Mouse (Mus musculus): ENCODE measurements at regions not wholly inside any gene's neighbourhood (a gene's known extent, or its start where the extent isn't known, plus 50 kb on each side); places are given as distances from the start of the nearest gene placed in this dataset.
"Not testable (repeated sequence)": the region's sequence is repeated elsewhere in the genome, so short reads cannot be mapped to it uniquely, and the experiment has no call there.

- TF ChIP-seq CTCF (IDR thresholded peaks at IDR 0.05; ENCODE audit: insufficient read depth, low read length) (no peak), POLR2A (IDR thresholded peaks at IDR 0.05; ENCODE audit: borderline replicate concordance, extremely low read depth, low read depth, low read length) (no peak)
These were observed 167.2 kb upstream of the 2610301B20Rik start for GRCm38 (mm10) chr4:10707016-10707657.

GRCm38 (mm10) chr4:10707658-10708056, 166.6 kb upstream of the 2610301B20Rik start:
- Histone ChIP-seq H3K4me3 (replicated peaks; ENCODE audit: extremely low read depth, low read depth, low read length) (no peak overlapping the region), H3K4me1 (ENCODE audit: control insufficient read depth, insufficient read depth, low read length) (no peaks in the 10 kb centered on the region)
- no peak for DNase-seq
- TF ChIP-seq CTCF (IDR thresholded peaks at IDR 0.05; ENCODE audit: insufficient read depth, low read length) = no peak
- no peak for TF ChIP-seq POLR2A (IDR thresholded peaks at IDR 0.05; ENCODE audit: borderline replicate concordance, extremely low read depth, low read depth, low read length)
- WGBS = 24% methylated on average over 2 of the region's 2 CpGs

More at GRCm38 (mm10) chr4:10707016-10707657, 167.2 kb upstream of the 2610301B20Rik start:
- DNase-seq = no peak
- no peaks in the 10 kb centered on the region for H3K4me1 ChIP-seq (ENCODE audit: control insufficient read depth, insufficient read depth, low read length)
- WGBS = 56% methylated on average over 7 of the region's 7 CpGs
- H3K4me3 ChIP-seq (replicated peaks; ENCODE audit: extremely low read depth, low read depth, low read length) = no peak overlapping the region

- 53% methylated on average over 11 of the region's 11 CpGs for WGBS
- H3K4me3 ChIP-seq (replicated peaks; ENCODE audit: extremely low read depth, low read depth, low read length) = no peak overlapping the region
- no peak for TF ChIP-seq CTCF (IDR thresholded peaks at IDR 0.05; ENCODE audit: insufficient read depth, low read length)
- TF ChIP-seq POLR2A (IDR thresholded peaks at IDR 0.05; ENCODE audit: borderline replicate concordance, extremely low read depth, low read depth, low read length) = no peak
- DNase-seq = no peak
- H3K4me1 ChIP-seq (ENCODE audit: control insufficient read depth, insufficient read depth, low read length) = no peaks in the 10 kb centered on the region
These were observed 162.3 kb upstream of the 2610301B20Rik start for GRCm38 (mm10) chr4:10711939-10712533.

GRCm38 (mm10) chr4:10723341-10723740, 151.0 kb upstream of the 2610301B20Rik start:
- no peak for DNase-seq
- no peaks in the 10 kb centered on the region for H3K4me1 ChIP-seq (ENCODE audit: control insufficient read depth, insufficient read depth, low read length)
- no peak overlapping the region for H3K4me3 ChIP-seq (replicated peaks; ENCODE audit: extremely low read depth, low read depth, low read length)
- TF ChIP-seq CTCF (IDR thresholded peaks at IDR 0.05; ENCODE audit: insufficient read depth, low read length) (no peak), POLR2A (IDR thresholded peaks at IDR 0.05; ENCODE audit: borderline replicate concordance, extremely low read depth, low read depth, low read length) (no peak)
- WGBS = 92% methylated on average over 4 of the region's 4 CpGs

- no peak for DNase-seq
These were observed 146.4 kb upstream of the 2610301B20Rik start for GRCm38 (mm10) chr4:10727894-10728293.

GRCm38 (mm10) chr4:10745207-10745606, 129.1 kb upstream of the 2610301B20Rik start:
- peak; percentile 7 for DNase-seq
- H3K4me3 ChIP-seq (replicated peaks; ENCODE audit: extremely low read depth, low read depth, low read length) = no peak overlapping the region
- H3K4me1 ChIP-seq (ENCODE audit: control insufficient read depth, insufficient read depth, low read length) = no peaks in the 10 kb centered on the region
- 60% methylated on average over 3 of the region's 3 CpGs for WGBS
- TF ChIP-seq CTCF (IDR thresholded peaks at IDR 0.05; ENCODE audit: insufficient read depth, low read length) (no peak), POLR2A (IDR thresholded peaks at IDR 0.05; ENCODE audit: borderline replicate concordance, extremely low read depth, low read depth, low read length) (no peak)

More at GRCm38 (mm10) chr4:10727894-10728293, 146.4 kb upstream of the 2610301B20Rik start:
- no peak for TF ChIP-seq POLR2A (IDR thresholded peaks at IDR 0.05; ENCODE audit: borderline replicate concordance, extremely low read depth, low read depth, low read length)
- TF ChIP-seq CTCF (IDR thresholded peaks at IDR 0.05; ENCODE audit: insufficient read depth, low read length) = no peak
- no peaks in the 10 kb centered on the region for H3K4me1 ChIP-seq (ENCODE audit: control insufficient read depth, insufficient read depth, low read length)
- 65% methylated on average over 3 of the region's 3 CpGs for WGBS
- no peak overlapping the region for H3K4me3 ChIP-seq (replicated peaks; ENCODE audit: extremely low read depth, low read depth, low read length)

GRCm38 (mm10) chr4:10748816-10749215, 125.5 kb upstream of the 2610301B20Rik start:
- WGBS = 70% methylated on average over 8 of the region's 8 CpGs
- Histone ChIP-seq H3K4me1 (ENCODE audit: control insufficient read depth, insufficient read depth, low read length) (no peaks in the 10 kb centered on the region), H3K4me3 (replicated peaks; ENCODE audit: extremely low read depth, low read depth, low read length) (no peak overlapping the region)
- no peak for DNase-seq
- TF ChIP-seq CTCF (IDR thresholded peaks at IDR 0.05; ENCODE audit: insufficient read depth, low read length) (no peak), POLR2A (IDR thresholded peaks at IDR 0.05; ENCODE audit: borderline replicate concordance, extremely low read depth, low read depth, low read length) (no peak)

GRCm38 (mm10) chr4:10750377-10751062, 123.8 kb upstream of the 2610301B20Rik start:
- 86% methylated on average over 6 of the region's 6 CpGs for WGBS
- not testable (repeated sequence) for H3K4me1 ChIP-seq (ENCODE audit: control insufficient read depth, insufficient read depth, low read length); DNase-seq; H3K4me3 ChIP-seq (replicated peaks; ENCODE audit: extremely low read depth, low read depth, low read length)

GRCm38 (mm10) chr4:10753176-10753575, 121.1 kb upstream of the 2610301B20Rik start:
- Histone ChIP-seq H3K4me1 (ENCODE audit: control insufficient read depth, insufficient read depth, low read length) (no peaks in the 10 kb centered on the region), H3K4me3 (replicated peaks; ENCODE audit: extremely low read depth, low read depth, low read length) (no peak overlapping the region)
- DNase-seq = no peak
- no peak for TF ChIP-seq CTCF (IDR thresholded peaks at IDR 0.05; ENCODE audit: insufficient read depth, low read length)
- TF ChIP-seq POLR2A (IDR thresholded peaks at IDR 0.05; ENCODE audit: borderline replicate concordance, extremely low read depth, low read depth, low read length) = no peak
- WGBS = 70% methylated on average over 5 of the region's 5 CpGs

GRCm38 (mm10) chr4:10759491-10759890, 114.8 kb upstream of the 2610301B20Rik start:
- DNase-seq = no peak
- TF ChIP-seq CTCF (IDR thresholded peaks at IDR 0.05; ENCODE audit: insufficient read depth, low read length) = no peak
- no peak for TF ChIP-seq POLR2A (IDR thresholded peaks at IDR 0.05; ENCODE audit: borderline replicate concordance, extremely low read depth, low read depth, low read length)
- Histone ChIP-seq H3K4me1 (ENCODE audit: control insufficient read depth, insufficient read depth, low read length) (no peaks in the 10 kb centered on the region), H3K4me3 (replicated peaks; ENCODE audit: extremely low read depth, low read depth, low read length) (no peak overlapping the region)
- WGBS = 93% methylated on average over 4 of the region's 4 CpGs

Data from lung, adult 2 months (tissue).